Mouse (Mus musculus): ENCODE data around the gene Gm20696. TPM values are rescaled to one million over a fixed set of nuclear protein-coding genes. Genes with fewer than 3 reads are reported as not detected.

Gm20696 gene
- polyA plus RNA-seq, 1 experiment = 3.0 TPM

DNA sequence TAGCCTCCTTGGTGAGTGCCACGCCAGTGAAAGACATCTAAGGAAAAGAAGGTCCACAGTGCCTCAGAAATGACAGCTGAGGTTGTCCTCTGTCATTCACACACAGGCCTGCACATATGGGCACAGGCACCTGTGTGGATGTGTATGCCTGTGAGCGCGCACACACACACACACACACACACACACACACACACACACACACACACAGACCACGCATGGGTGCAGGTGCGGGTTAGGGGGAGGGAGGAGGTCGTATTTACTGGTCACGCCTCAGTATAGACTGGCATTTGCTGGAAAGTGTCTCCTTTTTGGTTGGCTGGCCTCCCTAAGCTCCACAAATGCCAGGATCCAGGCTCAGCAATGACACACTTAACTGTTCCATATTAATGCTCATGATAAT lies 449.4 kb downstream of the Gm20696 start:
- no peak overlapping the region for H3K27ac ChIP-seq (ENCODE audit: insufficient read depth, low read length)
- no peak overlapping the region for H3K4me3 ChIP-seq (ENCODE audit: insufficient read depth, low read length)
- TF ChIP-seq CTCF (IDR thresholded peaks at IDR 0.05; ENCODE audit: extremely low read depth, insufficient read depth, low read length) (no peak), POLR2A (IDR thresholded peaks at IDR 0.05; ENCODE audit: extremely low read depth, insufficient read depth, low read length) (no peak)
- H3K4me1 ChIP-seq (ENCODE audit: control insufficient read depth, insufficient read depth, low read length) = no peaks in the 10 kb centered on the region; the same call in 1 of the 2 replicates

DNA sequence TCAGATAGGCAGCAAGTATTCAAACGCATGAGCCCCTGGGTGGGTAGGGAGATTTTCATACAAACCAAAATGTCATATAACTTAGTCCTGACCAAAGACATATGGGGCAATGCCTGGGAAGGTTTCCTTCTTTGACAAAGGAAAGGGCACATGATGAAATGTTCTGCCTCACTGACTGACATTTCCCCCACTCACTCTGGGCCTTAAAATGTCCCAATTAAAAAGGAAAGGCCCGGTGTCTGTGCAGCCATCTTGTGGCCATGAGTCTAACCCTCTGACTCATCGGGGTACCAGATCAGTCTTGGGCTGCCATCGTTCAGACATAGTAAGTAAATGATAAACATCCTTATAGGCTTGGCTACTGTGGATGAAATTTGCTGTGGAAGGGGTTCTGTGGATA lies 454.1 kb downstream of the Gm20696 start:
- Histone ChIP-seq H3K4me3 (ENCODE audit: insufficient read depth, low read length) (no peak overlapping the region), H3K4me1 (ENCODE audit: control insufficient read depth, insufficient read depth, low read length) (no peaks in the 10 kb centered on the region), H3K27ac (ENCODE audit: insufficient read depth, low read length) (no peak overlapping the region)
- TF ChIP-seq CTCF (IDR thresholded peaks at IDR 0.05; ENCODE audit: extremely low read depth, insufficient read depth, low read length) (no peak), POLR2A (IDR thresholded peaks at IDR 0.05; ENCODE audit: extremely low read depth, insufficient read depth, low read length) (no peak)

DNA sequence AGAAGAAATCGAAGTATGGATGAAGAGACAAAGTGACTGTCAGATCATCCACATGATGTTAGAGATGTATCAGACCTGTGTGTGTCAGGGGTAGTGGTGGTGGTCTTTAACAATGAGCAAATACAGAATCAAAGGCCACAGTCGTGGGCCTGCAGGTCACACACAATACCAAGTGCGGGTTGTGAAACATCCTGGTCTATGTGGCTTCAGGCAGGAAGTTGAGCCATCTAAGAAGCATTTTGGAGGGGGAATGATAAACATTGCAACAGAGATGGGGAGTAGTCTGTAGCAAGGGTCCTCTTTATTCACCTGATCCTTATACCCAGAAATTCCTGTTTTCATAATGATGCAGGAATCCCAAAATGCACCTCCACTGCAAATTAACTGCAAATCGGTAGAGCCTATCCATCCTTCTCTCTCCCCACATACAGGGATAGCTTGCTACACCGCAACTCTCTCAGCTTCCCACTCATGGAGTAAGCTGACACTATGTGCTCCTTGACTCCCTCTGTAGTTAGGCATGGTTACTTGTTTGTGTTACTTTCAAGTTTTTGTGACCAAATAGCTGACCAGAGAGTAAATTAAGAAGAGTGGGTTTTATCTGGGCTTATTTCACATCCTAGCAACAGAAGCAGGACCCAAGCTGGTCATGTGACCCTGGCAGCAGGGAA lies 454.8 kb downstream of the Gm20696 start:
- no peak for TF ChIP-seq CTCF (IDR thresholded peaks at IDR 0.05; ENCODE audit: extremely low read depth, insufficient read depth, low read length)
- TF ChIP-seq POLR2A (IDR thresholded peaks at IDR 0.05; ENCODE audit: extremely low read depth, insufficient read depth, low read length) = no peak
- H3K27ac ChIP-seq (ENCODE audit: insufficient read depth, low read length) = no peak overlapping the region
- H3K4me3 ChIP-seq (ENCODE audit: insufficient read depth, low read length) = no peak overlapping the region
- H3K4me1 ChIP-seq (ENCODE audit: control insufficient read depth, insufficient read depth, low read length) = no peaks in the 10 kb centered on the region

DNA sequence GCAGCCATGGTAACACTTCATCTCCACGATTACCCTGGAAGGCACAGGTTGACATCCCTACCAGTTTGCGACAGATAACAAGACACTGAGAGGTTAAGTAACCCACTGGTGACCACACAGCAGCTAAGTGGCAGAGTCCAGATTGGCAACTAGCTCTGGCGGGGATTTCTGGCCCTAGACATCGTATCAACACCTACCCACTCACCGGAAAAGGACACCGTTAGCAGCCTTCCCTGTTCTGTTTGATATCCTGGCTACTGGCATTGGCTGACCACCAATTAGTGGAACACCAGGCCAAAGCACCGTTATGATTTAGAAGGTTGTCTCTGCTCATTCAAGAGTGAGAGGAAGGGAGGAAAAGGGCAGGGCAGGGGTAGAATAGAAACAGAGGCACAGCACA lies 456.4 kb downstream of the Gm20696 start:
- Histone ChIP-seq H3K4me3 (ENCODE audit: insufficient read depth, low read length) (no peak overlapping the region), H3K27ac (ENCODE audit: insufficient read depth, low read length) (no peak overlapping the region), H3K4me1 (ENCODE audit: control insufficient read depth, insufficient read depth, low read length) (no peaks in the 10 kb centered on the region)
- TF ChIP-seq CTCF (IDR thresholded peaks at IDR 0.05; ENCODE audit: extremely low read depth, insufficient read depth, low read length) (no peak), POLR2A (IDR thresholded peaks at IDR 0.05; ENCODE audit: extremely low read depth, insufficient read depth, low read length) (no peak)

Other genes starting within 250 kb of the Gm20696 start
- gene Foxp1, start 144.1 kb downstream of the Gm20696 start, polyA plus RNA-seq (2012; rRNA removed) = 78.9 and 99.2 TPM in 2 replicates
- gene Eif4e3, start within 50 bp of the Gm20696 start, polyA plus RNA-seq (2012; rRNA removed) = 18.9 and 19.2 TPM in 2 replicates
- gene Gpr27, start 25.9 kb upstream of the Gm20696 start, polyA plus RNA-seq (2012; rRNA removed) = 21.6 and 22.4 TPM in 2 replicates
- 0.06 and 0.13 TPM in 2 replicates for gene Prok2, start 59.6 kb upstream of the Gm20696 start, polyA plus RNA-seq (2012; rRNA removed)